Mouse (Mus musculus): ENCODE measurements around the gene Zdhhc22. TPM values are rescaled to one million over a fixed set of nuclear protein-coding genes. Genes with fewer than 3 reads are reported as not detected.

The Zdhhc22 gene
- polyA plus RNA-seq, 1 experiment from 2014 or later = not detected

GRCm38 (mm10) chr12:86969220-86969601 is 21.0 kb downstream of the Zdhhc22 start:
- Histone ChIP-seq H3K36me3 (replicated peaks) (peaks cover 22% of the 10 kb centered on the region), H3K27me3 (ENCODE audit: poor library complexity, severe bottlenecking) (peaks cover 16% of the 10 kb centered on the region)
- WGBS = 82% methylated on average over 3 of the region's 3 CpGs

GRCm38 (mm10) chr12:86968468-86969219 is 21.6 kb downstream of the Zdhhc22 start:
- WGBS = 80% methylated on average over 13 of the region's 13 CpGs
- Histone ChIP-seq H3K36me3 (replicated peaks) (peaks cover 28% of the 10 kb centered on the region), H3K9me3 (no peaks in the 10 kb centered on the region), H3K27ac (0 out of 2 replicates have a peak overlapping the region, but pooled peaks have one; percentile 5), H3K4me3 (no peak overlapping the region), H3K27me3 (ENCODE audit: poor library complexity, severe bottlenecking) (peaks cover 12% of the 10 kb centered on the region), H3K4me1 (peaks cover 11% of the 10 kb centered on the region)
- no peak for DNase-seq (ENCODE audit: extremely low spot score, low spot score)

More at GRCm38 (mm10) chr12:86969220-86969601, 21.0 kb downstream of the Zdhhc22 start:
- H3K27ac ChIP-seq = no peak overlapping the region
- no peaks in the 10 kb centered on the region for H3K9me3 ChIP-seq
- H3K4me1 ChIP-seq = peaks cover 16% of the 10 kb centered on the region
- DNase-seq (ENCODE audit: extremely low spot score, low spot score) = no peak
- H3K4me3 ChIP-seq = no peak overlapping the region

- Histone ChIP-seq H3K36me3 (replicated peaks) (peaks cover 61% of the 10 kb centered on the region), H3K27ac (no peak overlapping the region), H3K4me3 (no peak overlapping the region), H3K4me1 (no peaks in the 10 kb centered on the region), H3K9me3 (no peaks in the 10 kb centered on the region), H3K27me3 (ENCODE audit: poor library complexity, severe bottlenecking) (no peaks in the 10 kb centered on the region)
- WGBS = 92% methylated on average over 4 of the region's 4 CpGs
- DNase-seq (ENCODE audit: extremely low spot score, low spot score) = no peak
These were observed 24.9 kb downstream of the Zdhhc22 start for GRCm38 (mm10) chr12:86965237-86965799.

- Histone ChIP-seq H3K4me1 (no peaks in the 10 kb centered on the region), H3K4me3 (no peak overlapping the region), H3K36me3 (replicated peaks) (peaks cover 69% of the 10 kb centered on the region), H3K27me3 (ENCODE audit: poor library complexity, severe bottlenecking) (no peaks in the 10 kb centered on the region), H3K27ac (0 out of 2 replicates have a peak overlapping the region, but pooled peaks have one; percentile 8), H3K9me3 (no peaks in the 10 kb centered on the region)
- no peak for DNase-seq (ENCODE audit: extremely low spot score, low spot score)
- WGBS = 95% methylated on average over 16 of the region's 16 CpGs
These were observed 25.8 kb downstream of the Zdhhc22 start for GRCm38 (mm10) chr12:86964278-86965057.

GRCm38 (mm10) chr12:86961589-86962344 is 28.5 kb downstream of the Zdhhc22 start:
- 82% methylated on average over 11 of the region's 11 CpGs for WGBS
- H3K36me3 ChIP-seq (replicated peaks) = peaks cover 95% of the 10 kb centered on the region
- DNase-seq (ENCODE audit: extremely low spot score, low spot score) = no peak

GRCm38 (mm10) chr12:86960791-86961335 is 29.4 kb downstream of the Zdhhc22 start:
- WGBS = 89% methylated on average over 3 of the region's 3 CpGs
- Histone ChIP-seq H3K27me3 (ENCODE audit: poor library complexity, severe bottlenecking) (no peaks in the 10 kb centered on the region), H3K4me3 (no peak overlapping the region), H3K27ac (no peak overlapping the region), H3K9me3 (no peaks in the 10 kb centered on the region), H3K36me3 (replicated peaks) (peaks cover 98% of the 10 kb centered on the region), H3K4me1 (no peaks in the 10 kb centered on the region)
- DNase-seq (ENCODE audit: extremely low spot score, low spot score) = no peak

More at GRCm38 (mm10) chr12:86961589-86962344, 28.5 kb downstream of the Zdhhc22 start:
- Histone ChIP-seq H3K4me3 (no peak overlapping the region), H3K27ac (peak overlapping the region; percentile 51; the same call in 1 of the 2 replicates), H3K9me3 (no peaks in the 10 kb centered on the region), H3K27me3 (ENCODE audit: poor library complexity, severe bottlenecking) (no peaks in the 10 kb centered on the region), H3K4me1 (no peaks in the 10 kb centered on the region)

- Histone ChIP-seq H3K4me3 (no peak overlapping the region), H3K36me3 (replicated peaks) (peaks cover 98% of the 10 kb centered on the region), H3K9me3 (no peaks in the 10 kb centered on the region), H3K27ac (no peak overlapping the region), H3K27me3 (ENCODE audit: poor library complexity, severe bottlenecking) (no peaks in the 10 kb centered on the region), H3K4me1 (no peaks in the 10 kb centered on the region)
- no peak for DNase-seq (ENCODE audit: extremely low spot score, low spot score)
- WGBS = 89% methylated on average over 15 of the region's 15 CpGs
These were observed 30.1 kb downstream of the Zdhhc22 start for GRCm38 (mm10) chr12:86960138-86960537.

- WGBS = 94% methylated on average over 5 of the region's 5 CpGs
- no peaks in the 10 kb centered on the region for H3K4me1 ChIP-seq
- no peak for DNase-seq (ENCODE audit: extremely low spot score, low spot score)
- H3K27ac ChIP-seq = no peak overlapping the region
- peaks cover 98% of the 10 kb centered on the region for H3K36me3 ChIP-seq (replicated peaks)
- no peaks in the 10 kb centered on the region for H3K9me3 ChIP-seq
- H3K27me3 ChIP-seq (ENCODE audit: poor library complexity, severe bottlenecking) = no peaks in the 10 kb centered on the region
- no peak overlapping the region for H3K4me3 ChIP-seq
These were observed 30.6 kb downstream of the Zdhhc22 start for GRCm38 (mm10) chr12:86959661-86960060.

- no peaks in the 10 kb centered on the region for H3K9me3 ChIP-seq
- WGBS = 93% methylated on average over 5 of the region's 5 CpGs
- H3K27ac ChIP-seq = no peak overlapping the region
- peaks cover 98% of the 10 kb centered on the region for H3K36me3 ChIP-seq (replicated peaks)
- H3K4me3 ChIP-seq = no peak overlapping the region
- no peak for DNase-seq (ENCODE audit: extremely low spot score, low spot score)
- H3K4me1 ChIP-seq = no peaks in the 10 kb centered on the region
- no peaks in the 10 kb centered on the region for H3K27me3 ChIP-seq (ENCODE audit: poor library complexity, severe bottlenecking)
These were observed 31.7 kb downstream of the Zdhhc22 start for GRCm38 (mm10) chr12:86958558-86958957.

GRCm38 (mm10) chr12:86955894-86956293 is 34.3 kb downstream of the Zdhhc22 start:
- H3K36me3 ChIP-seq (replicated peaks) = peaks cover 92% of the 10 kb centered on the region

GRCm38 (mm10) chr12:86952331-86952850 is 37.8 kb downstream of the Zdhhc22 start:
- H3K4me3 ChIP-seq = no peak overlapping the region
- peaks cover 65% of the 10 kb centered on the region for H3K36me3 ChIP-seq (replicated peaks)
- DNase-seq (ENCODE audit: extremely low spot score, low spot score) = no peak
- H3K27me3 ChIP-seq (ENCODE audit: poor library complexity, severe bottlenecking) = no peaks in the 10 kb centered on the region
- no peak overlapping the region; the same call in 1 of the 2 replicates for H3K27ac ChIP-seq
- 83% methylated on average over 10 of the region's 10 CpGs for WGBS
- no peaks in the 10 kb centered on the region for H3K9me3 ChIP-seq
- peaks cover 39% of the 10 kb centered on the region for H3K4me1 ChIP-seq

More at GRCm38 (mm10) chr12:86955894-86956293, 34.3 kb downstream of the Zdhhc22 start:
- H3K4me1 ChIP-seq = peaks cover 9% of the 10 kb centered on the region
- 92% methylated on average over 2 of the region's 2 CpGs for WGBS
- no peaks in the 10 kb centered on the region for H3K27me3 ChIP-seq (ENCODE audit: poor library complexity, severe bottlenecking)
- H3K27ac ChIP-seq = no peak overlapping the region
- no peak for DNase-seq (ENCODE audit: extremely low spot score, low spot score)
- H3K4me3 ChIP-seq = no peak overlapping the region
- H3K9me3 ChIP-seq = no peaks in the 10 kb centered on the region

- Histone ChIP-seq H3K36me3 (replicated peaks) (peaks cover 52% of the 10 kb centered on the region), H3K9me3 (no peaks in the 10 kb centered on the region), H3K27me3 (ENCODE audit: poor library complexity, severe bottlenecking) (no peaks in the 10 kb centered on the region), H3K4me1 (peaks cover 45% of the 10 kb centered on the region), H3K27ac (no peak overlapping the region), H3K4me3 (no peak overlapping the region)
- no peak for DNase-seq (ENCODE audit: extremely low spot score, low spot score)
- WGBS = 94% methylated on average over 3 of the region's 3 CpGs
These were observed 39.3 kb downstream of the Zdhhc22 start for GRCm38 (mm10) chr12:86950961-86951360.

Measured in forebrain, embryonic 10.5 days (tissue).